Mouse (Mus musculus) embryo, embryonic 10.5 days (tissue): ENCODE results near the gene Gpbar1.

Experiments used
- DNase-seq: peaks from one replicate; pipeline ENCODE4 v3.0.0-alpha.2; 2015; ENCODE audit warnings: low spot score

Gpbar1 gene

GRCm38 (mm10) chr1:74278538-74278937 lies at the start of gene Gpbar1:
TSS of gene Gpbar1 (plus strand) at chr1:74278550.
- DNase-seq = no peak

GRCm38 (mm10) chr1:74229942-74230341 lies 48.4 kb upstream of the Gpbar1 start:
- no peak for DNase-seq

- no peak for DNase-seq
Measured at GRCm38 (mm10) chr1:74230992-74231391, 47.4 kb upstream of the Gpbar1 start.

GRCm38 (mm10) chr1:74235938-74236589 lies 42.3 kb upstream of the Gpbar1 start, which contains the start of gene Arpc2:
TSS of gene Arpc2 (plus strand) at chr1:74236084.
- DNase-seq = peak; percentile 94

GRCm38 (mm10) chr1:74236590-74237317 lies 41.6 kb upstream of the Gpbar1 start:
- DNase-seq = peak; percentile 54

GRCm38 (mm10) chr1:74237671-74238070 lies 40.7 kb upstream of the Gpbar1 start:
- no peak for DNase-seq

- no peak for DNase-seq
Measured at GRCm38 (mm10) chr1:74238136-74238535, 40.2 kb upstream of the Gpbar1 start.

GRCm38 (mm10) chr1:74239162-74239561 lies 39.2 kb upstream of the Gpbar1 start:
- DNase-seq = no peak

GRCm38 (mm10) chr1:74239618-74240017 lies 38.7 kb upstream of the Gpbar1 start:
- DNase-seq = no peak

GRCm38 (mm10) chr1:74240311-74240710 lies 38.0 kb upstream of the Gpbar1 start:
- DNase-seq = no peak

- no peak for DNase-seq
Measured at GRCm38 (mm10) chr1:74240832-74241231, 37.5 kb upstream of the Gpbar1 start.

- no peak for DNase-seq
Measured at GRCm38 (mm10) chr1:74245525-74245924, 32.8 kb upstream of the Gpbar1 start.

- DNase-seq = no peak
Measured at GRCm38 (mm10) chr1:74248799-74249198, 29.6 kb upstream of the Gpbar1 start.

GRCm38 (mm10) chr1:74249331-74249980 lies 28.9 kb upstream of the Gpbar1 start:
- DNase-seq = no peak

GRCm38 (mm10) chr1:74250096-74250495 lies 28.3 kb upstream of the Gpbar1 start:
- DNase-seq = no peak

- DNase-seq = no peak
Measured at GRCm38 (mm10) chr1:74255704-74256345, 22.5 kb upstream of the Gpbar1 start.

GRCm38 (mm10) chr1:74256782-74257181 lies 21.6 kb upstream of the Gpbar1 start:
- DNase-seq = no peak

- no peak for DNase-seq
Measured at GRCm38 (mm10) chr1:74262510-74262909, 15.8 kb upstream of the Gpbar1 start.

GRCm38 (mm10) chr1:74268750-74269149 lies 9.6 kb upstream of the Gpbar1 start:
- no peak for DNase-seq

GRCm38 (mm10) chr1:74271659-74272058 lies 6.7 kb upstream of the Gpbar1 start:
- no peak for DNase-seq

- DNase-seq = peak; percentile 54
Measured at GRCm38 (mm10) chr1:74275015-74275414, 3.3 kb upstream of the Gpbar1 start.

GRCm38 (mm10) chr1:74277041-74277440 lies 1.3 kb upstream of the Gpbar1 start:
- DNase-seq = no peak
